Mouse (Mus musculus) retina, adult 2 months (tissue): Measurements from ENCODE around the gene Olfr33.

ENCODE experiments used
- DNase-seq: peaks from one replicate; pipeline ENCODE4 v3.0.0-alpha.2; 2012; ENCODE audit warnings: low read depth, low spot score

Olfr33 gene

DNA sequence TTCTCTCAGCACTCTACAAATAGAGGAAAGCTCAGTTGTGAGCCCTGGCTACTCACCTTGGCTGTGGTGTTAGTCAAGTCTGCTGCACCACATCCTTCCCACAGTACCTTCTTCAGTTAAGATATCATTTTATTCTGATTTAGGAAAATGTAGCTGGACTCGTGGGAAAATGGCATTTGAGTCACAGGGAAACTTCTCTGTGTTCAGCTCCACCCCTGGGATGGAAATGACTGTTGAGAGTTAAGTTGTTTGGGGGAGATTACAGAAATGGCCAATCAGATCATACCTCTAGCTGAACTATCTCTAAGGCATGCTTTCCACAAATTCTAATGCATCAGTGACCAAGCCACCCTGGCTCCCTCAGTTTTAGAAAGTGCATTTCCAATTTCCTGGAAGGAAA is at the start of gene Olfr33:
Olfr33 (minus strand) TSS at position 101 of the 400 bp plus-strand sequence.
- DNase-seq = no peak

- DNase-seq = no peak
Observed at GRCm38 (mm10) chr7:102759266-102759665, 40.4 kb upstream of the Olfr33 start, which contains the start of the genes Olfr560 and Olfr78. TSS of gene Olfr560 (minus strand) at chr7:102759366. TSS of gene Olfr78 (minus strand) at chr7:102759471.

- no peak for DNase-seq
Observed at GRCm38 (mm10) chr7:102752086-102752485, 33.2 kb upstream of the Olfr33 start.

DNA sequence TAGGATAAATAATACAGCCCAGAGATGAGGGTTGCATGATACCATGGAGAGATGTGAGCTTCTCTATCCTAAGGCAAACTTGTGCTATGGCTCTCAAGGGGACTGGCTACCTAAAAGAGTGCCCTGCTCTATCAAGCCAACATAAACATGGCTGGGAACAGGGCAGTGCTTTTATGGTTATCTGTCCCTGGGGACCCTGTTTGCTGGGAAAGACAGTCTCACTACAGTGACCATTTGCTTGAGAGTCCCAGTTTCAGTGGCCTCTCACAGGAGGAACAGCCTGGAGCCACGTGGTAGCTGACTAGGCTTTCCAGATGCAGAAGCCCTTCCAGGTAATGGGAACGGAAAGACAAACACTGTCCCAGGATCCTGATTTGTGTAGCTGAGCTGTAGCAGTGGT is 18.8 kb upstream of the Olfr33 start:
- no peak for DNase-seq

GRCm38 (mm10) chr7:102733793-102734192 is 14.9 kb upstream of the Olfr33 start:
- DNase-seq = no peak

GRCm38 (mm10) chr7:102727391-102727790 is 8.5 kb upstream of the Olfr33 start, which contains the start of gene Olfr559:
TSS of gene Olfr559 (minus strand) at chr7:102727491.
- DNase-seq = no peak

DNA sequence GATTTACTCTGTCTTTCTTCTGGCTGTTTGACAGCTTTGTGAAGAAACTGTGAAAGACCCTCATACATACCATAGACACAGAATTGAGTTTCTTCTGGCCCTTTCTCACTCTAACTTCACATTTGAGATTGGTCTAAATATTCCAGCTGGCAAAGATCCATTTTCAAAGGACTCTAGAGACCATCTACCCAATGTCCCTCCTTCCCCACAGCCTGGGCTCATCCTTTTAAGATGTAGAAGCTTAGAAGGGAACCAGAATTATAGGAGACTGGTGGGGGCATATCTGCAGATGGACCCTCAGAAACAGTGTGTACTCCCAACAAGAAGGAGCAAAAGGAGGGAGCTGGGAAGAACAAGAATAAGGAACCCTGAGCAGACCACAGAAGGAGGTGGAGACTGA is 17.0 kb downstream of the Olfr33 start, which contains the start of gene Olfr558:
Olfr558 (plus strand) TSS at position 301 of the 400 bp plus-strand sequence.
- no peak for DNase-seq

DNA sequence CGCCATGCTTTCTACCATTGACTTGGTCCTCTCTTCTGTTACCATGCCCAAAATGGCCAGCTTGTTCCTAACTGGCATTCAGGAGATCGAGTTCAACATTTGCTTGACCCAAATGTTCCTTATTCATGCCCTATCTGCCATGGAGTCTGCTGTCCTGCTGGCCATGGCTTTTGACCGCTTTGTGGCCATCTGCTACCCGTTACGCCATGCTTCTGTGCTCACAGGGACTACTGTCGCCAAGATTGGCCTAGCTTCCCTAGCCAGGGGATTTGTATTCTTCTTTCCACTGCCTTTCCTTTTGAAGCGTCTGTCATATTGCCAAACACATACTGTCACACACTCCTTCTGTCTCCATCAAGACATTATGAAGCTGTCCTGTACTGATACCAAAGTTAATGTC is 20.4 kb downstream of the Olfr33 start:
- no peak for DNase-seq

- DNase-seq = peak; percentile 9
Observed at GRCm38 (mm10) chr7:102695358-102696125, 23.3 kb downstream of the Olfr33 start, which contains the start of gene Olfr557. TSS of gene Olfr557 (plus strand) at chr7:102695910.

GRCm38 (mm10) chr7:102686944-102687501 is 31.8 kb downstream of the Olfr33 start, which contains the start of gene Trim68:
TSS of gene Trim68 (minus strand) at chr7:102687327.
- peak; percentile 26 for DNase-seq

- no peak for DNase-seq
Observed at GRCm38 (mm10) chr7:102681916-102682315, 37.0 kb downstream of the Olfr33 start.

DNA sequence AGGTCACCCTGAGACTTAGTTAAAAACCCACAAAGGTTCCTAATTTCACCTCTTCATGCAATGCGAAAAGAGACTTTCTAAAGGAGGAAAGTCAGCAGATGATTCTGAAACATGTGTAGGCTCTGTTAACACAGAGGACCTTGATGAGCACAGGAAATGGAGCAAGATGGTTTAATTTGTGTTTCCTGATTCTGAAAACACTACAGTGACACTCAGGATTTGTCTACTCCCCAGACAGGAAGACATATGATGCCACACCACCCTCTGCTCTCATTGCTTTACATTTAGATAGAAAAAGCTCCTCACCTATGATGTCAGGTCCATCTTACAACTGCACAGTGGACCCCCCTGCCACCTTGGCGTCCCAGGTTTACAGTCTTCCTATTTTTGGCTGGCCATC is 42.6 kb downstream of the Olfr33 start:
- no peak for DNase-seq

GRCm38 (mm10) chr7:102665378-102665777 is 53.5 kb downstream of the Olfr33 start:
- no peak for DNase-seq

DNA sequence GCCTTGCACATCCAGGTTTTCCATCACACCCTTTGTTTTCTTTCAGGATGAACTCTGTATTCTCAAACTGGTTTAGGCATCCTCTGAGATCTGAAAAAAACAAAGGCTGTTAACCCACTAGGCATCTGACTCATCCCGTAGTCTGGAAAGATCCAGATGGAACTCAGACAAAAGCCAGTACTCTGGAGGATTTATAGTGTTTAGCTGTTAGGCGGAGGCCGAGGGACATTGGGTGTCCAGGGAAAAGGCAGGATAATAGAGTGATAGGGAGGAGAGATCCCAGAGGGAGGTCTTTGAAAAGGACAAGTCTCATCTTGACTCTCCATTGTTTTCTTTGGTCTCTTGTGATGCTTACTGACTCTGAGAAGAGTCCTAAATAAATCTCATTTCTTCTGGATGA is 54.3 kb downstream of the Olfr33 start, which contains the start of gene Olfr556:
Olfr556 (plus strand) TSS at position 301 of the 400 bp plus-strand sequence.
- no peak for DNase-seq
